Mouse (Mus musculus): Measurements from ENCODE around the gene Ptgr1.

The Ptgr1 gene

GRCm38 (mm10) chr4:58926120-58926519, 60.8 kb downstream of the Ptgr1 start:
- DNase-seq (ENCODE audit: low spot score), result no peak

- no peak for DNase-seq (ENCODE audit: low spot score)
Observed at GRCm38 (mm10) chr4:58925664-58926063, 61.3 kb downstream of the Ptgr1 start.

- no peak for DNase-seq (ENCODE audit: low spot score)
Observed at GRCm38 (mm10) chr4:58923933-58924332, 63.0 kb downstream of the Ptgr1 start.

Measured in left cerebral cortex, adult 11 months (tissue).